Mouse (Mus musculus): Measurements from ENCODE around the gene Ntn1. TPM values are rescaled to one million over a fixed set of nuclear protein-coding genes. Genes with fewer than 3 reads are reported as not detected.

Gene Ntn1
- polyA plus RNA-seq, 1 experiment from 2014 or later, result 24.8 TPM

- Histone ChIP-seq H3K27ac (replicated peaks) (peak overlapping the region; percentile 66; the same call in 1 of the 2 replicates), H3K9me3 (no peaks in the 10 kb centered on the region), H3K27me3 (no peaks in the 10 kb centered on the region), H3K4me3 (no peak overlapping the region), H3K4me1 (replicated peaks) (peaks cover 39% of the 10 kb centered on the region), H3K36me3 (no peaks in the 10 kb centered on the region), H3K9ac (no peak overlapping the region), H3K4me2 (no peak overlapping the region)
- ATAC-seq (ENCODE audit: low FRiP score, low read depth), result peak; percentile 32; the same call in 1 of the 2 replicates
- WGBS, result 32% methylated on average over 11 of the region's 11 CpGs
These were observed 184.6 kb downstream of the Ntn1 start for GRCm38 (mm10) chr11:68216041-68216440.

GRCm38 (mm10) chr11:68215206-68215912, 185.3 kb downstream of the Ntn1 start:
- H3K9me3 ChIP-seq, result no peaks in the 10 kb centered on the region
- no peaks in the 10 kb centered on the region for H3K36me3 ChIP-seq
- WGBS, result 12% methylated on average over 6 of the region's 6 CpGs
- peak overlapping the region; percentile 66 for H3K27ac ChIP-seq (replicated peaks)
- peak; percentile 76 for ATAC-seq (ENCODE audit: low FRiP score, low read depth)
- H3K4me1 ChIP-seq (replicated peaks), result peaks cover 39% of the 10 kb centered on the region
- no peak overlapping the region for H3K4me2 ChIP-seq
- H3K4me3 ChIP-seq, result no peak overlapping the region
- H3K9ac ChIP-seq, result no peak overlapping the region
- H3K27me3 ChIP-seq, result no peaks in the 10 kb centered on the region

- Histone ChIP-seq H3K9ac (no peak overlapping the region), H3K27ac (replicated peaks) (peak overlapping the region; percentile 66), H3K4me2 (no peak overlapping the region), H3K9me3 (no peaks in the 10 kb centered on the region), H3K36me3 (no peaks in the 10 kb centered on the region), H3K4me1 (replicated peaks) (peaks cover 39% of the 10 kb centered on the region), H3K27me3 (no peaks in the 10 kb centered on the region), H3K4me3 (no peak overlapping the region)
- peak; percentile 28; the same call in 1 of the 2 replicates for ATAC-seq (ENCODE audit: low FRiP score, low read depth)
- 43% methylated on average over 9 of the region's 9 CpGs for WGBS
These were observed 186.0 kb downstream of the Ntn1 start for GRCm38 (mm10) chr11:68214496-68215205.

- H3K36me3 ChIP-seq, result no peaks in the 10 kb centered on the region
- no peak for ATAC-seq (ENCODE audit: low FRiP score, low read depth)
- H3K4me2 ChIP-seq, result no peak overlapping the region
- H3K4me1 ChIP-seq (replicated peaks), result peaks cover 39% of the 10 kb centered on the region
- H3K27ac ChIP-seq (replicated peaks), result 0 out of 2 replicates have a peak overlapping the region, but pooled peaks have one; percentile 66
- H3K4me3 ChIP-seq, result no peak overlapping the region
- no peaks in the 10 kb centered on the region for H3K27me3 ChIP-seq
- H3K9ac ChIP-seq, result no peak overlapping the region
- 80% methylated on average over 3 of the region's 3 CpGs for WGBS
- no peaks in the 10 kb centered on the region for H3K9me3 ChIP-seq
These were observed 186.7 kb downstream of the Ntn1 start for GRCm38 (mm10) chr11:68213896-68214295.

GRCm38 (mm10) chr11:68211924-68212578, 188.6 kb downstream of the Ntn1 start:
- H3K4me1 ChIP-seq (replicated peaks), result peaks cover 47% of the 10 kb centered on the region

GRCm38 (mm10) chr11:68210714-68211113, 189.9 kb downstream of the Ntn1 start:
- H3K36me3 ChIP-seq, result no peaks in the 10 kb centered on the region
- H3K4me1 ChIP-seq (replicated peaks), result peaks cover 33% of the 10 kb centered on the region
- 96% methylated on average over 5 of the region's 5 CpGs for WGBS
- no peak for ATAC-seq (ENCODE audit: low FRiP score, low read depth)
- H3K27ac ChIP-seq (replicated peaks), result no peak overlapping the region
- H3K27me3 ChIP-seq, result no peaks in the 10 kb centered on the region
- no peak overlapping the region for H3K4me2 ChIP-seq
- H3K9ac ChIP-seq, result no peak overlapping the region
- H3K9me3 ChIP-seq, result no peaks in the 10 kb centered on the region
- H3K4me3 ChIP-seq, result no peak overlapping the region

More at GRCm38 (mm10) chr11:68211924-68212578, 188.6 kb downstream of the Ntn1 start:
- WGBS, result 53% methylated on average over 8 of the region's 8 CpGs
- Histone ChIP-seq H3K27me3 (no peaks in the 10 kb centered on the region), H3K9me3 (no peaks in the 10 kb centered on the region), H3K36me3 (no peaks in the 10 kb centered on the region), H3K9ac (no peak overlapping the region), H3K27ac (replicated peaks) (no peak overlapping the region), H3K4me2 (no peak overlapping the region), H3K4me3 (no peak overlapping the region)
- ATAC-seq (ENCODE audit: low FRiP score, low read depth), result no peak

GRCm38 (mm10) chr11:68209506-68209905, 191.1 kb downstream of the Ntn1 start:
- Histone ChIP-seq H3K36me3 (no peaks in the 10 kb centered on the region), H3K27ac (replicated peaks) (no peak overlapping the region), H3K4me2 (no peak overlapping the region), H3K9ac (no peak overlapping the region), H3K27me3 (no peaks in the 10 kb centered on the region), H3K4me1 (replicated peaks) (peaks cover 21% of the 10 kb centered on the region), H3K4me3 (no peak overlapping the region), H3K9me3 (no peaks in the 10 kb centered on the region)
- no peak for ATAC-seq (ENCODE audit: low FRiP score, low read depth)
- 92% methylated on average over 4 of the region's 4 CpGs for WGBS

GRCm38 (mm10) chr11:68208582-68208981, 192.0 kb downstream of the Ntn1 start:
- Histone ChIP-seq H3K4me1 (replicated peaks) (peaks cover 13% of the 10 kb centered on the region), H3K27ac (replicated peaks) (no peak overlapping the region), H3K4me2 (no peak overlapping the region), H3K9me3 (no peaks in the 10 kb centered on the region), H3K36me3 (no peaks in the 10 kb centered on the region), H3K4me3 (no peak overlapping the region), H3K9ac (no peak overlapping the region), H3K27me3 (no peaks in the 10 kb centered on the region)
- 76% methylated on average over 1 of the region's 1 CpGs for WGBS
- ATAC-seq (ENCODE audit: low FRiP score, low read depth), result no peak

GRCm38 (mm10) chr11:68208023-68208422, 192.6 kb downstream of the Ntn1 start:
- no peak overlapping the region for H3K27ac ChIP-seq (replicated peaks)
- H3K9ac ChIP-seq, result no peak overlapping the region
- ATAC-seq (ENCODE audit: low FRiP score, low read depth), result no peak
- no peak overlapping the region for H3K4me3 ChIP-seq
- H3K9me3 ChIP-seq, result no peaks in the 10 kb centered on the region
- no peaks in the 10 kb centered on the region for H3K36me3 ChIP-seq
- H3K27me3 ChIP-seq, result no peaks in the 10 kb centered on the region
- no peak overlapping the region for H3K4me2 ChIP-seq
- WGBS, result 78% methylated on average over 2 of the region's 2 CpGs
- peaks cover 16% of the 10 kb centered on the region for H3K4me1 ChIP-seq (replicated peaks)

- Histone ChIP-seq H3K4me1 (replicated peaks) (peaks cover 16% of the 10 kb centered on the region), H3K36me3 (no peaks in the 10 kb centered on the region), H3K4me2 (no peak overlapping the region), H3K9ac (no peak overlapping the region), H3K27ac (replicated peaks) (peak overlapping the region; percentile 49; the same call in 1 of the 2 replicates), H3K27me3 (no peaks in the 10 kb centered on the region), H3K9me3 (no peaks in the 10 kb centered on the region), H3K4me3 (no peak overlapping the region)
- 81% methylated on average over 10 of the region's 10 CpGs for WGBS
- peak; percentile 90 for ATAC-seq (ENCODE audit: low FRiP score, low read depth)
These were observed 194.9 kb downstream of the Ntn1 start for GRCm38 (mm10) chr11:68205572-68206229.

GRCm38 (mm10) chr11:68204407-68204806, 196.2 kb downstream of the Ntn1 start:
- Histone ChIP-seq H3K27ac (replicated peaks) (no peak overlapping the region), H3K27me3 (no peaks in the 10 kb centered on the region), H3K9me3 (no peaks in the 10 kb centered on the region), H3K4me2 (no peak overlapping the region), H3K4me3 (no peak overlapping the region), H3K36me3 (no peaks in the 10 kb centered on the region), H3K4me1 (replicated peaks) (peaks cover 22% of the 10 kb centered on the region), H3K9ac (no peak overlapping the region)
- ATAC-seq (ENCODE audit: low FRiP score, low read depth), result no peak
- 88% methylated on average over 5 of the region's 5 CpGs for WGBS
